ENCODE assay signal across 18 mouse cellular contexts in genomic region chr3:75912786-75913185, GRCm38 (mm10). TPM values are rescaled to one million over a fixed set of nuclear protein-coding genes. Genes with fewer than 3 reads are reported as not detected.
DNase-seq lines count a peak whose midpoint lies in the region; ATAC-seq and TF ChIP-seq lines count a peak whose summit lies in the region.
"Had no signal": no experiment of that assay in that cellular context is flagged by ENCODE, and none has a peak within 500 bp of the region (broad histone marks: within the 10 kb centered on the region; RNA-seq: fewer than 3 reads in every experiment).

No protein-coding gene starts in this region.

- H3K9me3 ChIP-seq in forebrain, embryonic 13.5 days (replicated peaks) = no peaks in the 10 kb centered on the region
- no peaks in the 10 kb centered on the region for H3K9me3 ChIP-seq in forebrain, embryonic 10.5 days
- no peaks in the 10 kb centered on the region for H3K9me3 ChIP-seq in hindbrain, postnatal 0 days (ENCODE audit: low read length)
- no peaks in the 10 kb centered on the region for H3K9me3 ChIP-seq in hindbrain, embryonic 11.5 days (ENCODE audit: control insufficient read depth, low read length)
- no peaks in the 10 kb centered on the region for H3K9me3 ChIP-seq in midbrain, embryonic 16.5 days (replicated peaks; ENCODE audit: control insufficient read depth, low read length, poor library complexity, severe bottlenecking)
- no peaks in the 10 kb centered on the region for H3K9me3 ChIP-seq in midbrain, embryonic 11.5 days (ENCODE audit: control insufficient read depth, low read length)
- H3K9me3 ChIP-seq: heart, embryonic 13.5 days; midbrain, embryonic 12.5 days; stomach, embryonic 15.5 days had no signal

- DNase-seq in forebrain, embryonic 10.5 days (ENCODE audit: extremely low spot score, low spot score) = no peak
- DNase-seq in hindbrain, postnatal 0 days (ENCODE audit: low spot score) = no peak
- no peak for DNase-seq in hindbrain, embryonic 11.5 days (ENCODE audit: low spot score)
- DNase-seq in midbrain, embryonic 11.5 days (ENCODE audit: low spot score, missing footprints) = no peak
- DNase-seq: adrenal gland, postnatal 25 days; cerebellum, adult 11-12 months; gastrocnemius, adult 2 months; kidney, adult 11 months; lung, postnatal 36 days had no signal

- WGBS in forebrain, embryonic 13.5 days = 83% methylated on average over 4 of the region's 4 CpGs
- WGBS in forebrain, embryonic 10.5 days = 89% methylated on average over 4 of the region's 4 CpGs
- WGBS in hindbrain, postnatal 0 days = 75% methylated on average over 4 of the region's 4 CpGs
- WGBS in hindbrain, embryonic 11.5 days = 81% methylated on average over 4 of the region's 4 CpGs
- WGBS in midbrain, embryonic 16.5 days = 79% methylated on average over 4 of the region's 4 CpGs
- 83% methylated on average over 4 of the region's 4 CpGs for WGBS in midbrain, embryonic 11.5 days

- ATAC-seq in forebrain, embryonic 13.5 days = no peak
- peak; percentile 68; the same call in 1 of the 2 replicates for ATAC-seq in hindbrain, postnatal 0 days
- no peak for ATAC-seq in hindbrain, embryonic 11.5 days (ENCODE audit: low FRiP score)
- peak; percentile 29; the same call in 1 of the 2 replicates for ATAC-seq in midbrain, embryonic 16.5 days
- no peak for ATAC-seq in midbrain, embryonic 11.5 days (ENCODE audit: low FRiP score)
- ATAC-seq in megakaryocyte progenitor cell, adult 5-6 weeks (replicated peaks; ENCODE audit: poor library complexity) = 0 out of 2 replicates have a peak, but pooled peaks have one; percentile 27

- no peaks in the 10 kb centered on the region for H3K36me3 ChIP-seq in forebrain, embryonic 13.5 days (ENCODE audit: poor library complexity, severe bottlenecking)
- H3K36me3 ChIP-seq in forebrain, embryonic 10.5 days (replicated peaks) = no peaks in the 10 kb centered on the region
- no peaks in the 10 kb centered on the region for H3K36me3 ChIP-seq in hindbrain, postnatal 0 days (ENCODE audit: insufficient read depth, low read length)
- no peaks in the 10 kb centered on the region for H3K36me3 ChIP-seq in hindbrain, embryonic 11.5 days (ENCODE audit: control insufficient read depth, insufficient read depth, low read length)
- H3K36me3 ChIP-seq in midbrain, embryonic 16.5 days (ENCODE audit: control insufficient read depth, insufficient read depth, low read length) = no peaks in the 10 kb centered on the region
- H3K36me3 ChIP-seq in midbrain, embryonic 11.5 days (ENCODE audit: control insufficient read depth, insufficient read depth, low read length) = no peaks in the 10 kb centered on the region
- H3K36me3 ChIP-seq: heart, embryonic 13.5 days; midbrain, embryonic 12.5 days; stomach, embryonic 15.5 days had no signal

- no peak for TF ChIP-seq CTCF in hindbrain, postnatal 0 days (IDR thresholded peaks at IDR 0.05; ENCODE audit: low read depth)

- 0 out of 2 replicates have a peak overlapping the region, but pooled peaks have one; percentile 32 for H3K27ac ChIP-seq in forebrain, embryonic 13.5 days
- no peak overlapping the region for H3K27ac ChIP-seq in forebrain, embryonic 10.5 days
- H3K27ac ChIP-seq in hindbrain, postnatal 0 days = no peak overlapping the region
- no peak overlapping the region for H3K27ac ChIP-seq in hindbrain, embryonic 11.5 days (ENCODE audit: low read depth, low read length)
- H3K27ac ChIP-seq in midbrain, embryonic 16.5 days (ENCODE audit: low read length) = 0 out of 2 replicates have a peak overlapping the region, but pooled peaks have one; percentile 5
- no peak overlapping the region for H3K27ac ChIP-seq in midbrain, embryonic 11.5 days (ENCODE audit: low read depth, low read length)
- H3K27ac ChIP-seq: gastrocnemius, adult 2 months; heart, embryonic 13.5 days; kidney, postnatal 0 days; liver, embryonic 14.5 days; midbrain, embryonic 12.5 days; stomach, embryonic 15.5 days had no signal

- peaks cover 21% of the 10 kb centered on the region for H3K4me1 ChIP-seq in forebrain, embryonic 13.5 days
- peaks cover 14% of the 10 kb centered on the region for H3K4me1 ChIP-seq in forebrain, embryonic 10.5 days
- no peaks in the 10 kb centered on the region for H3K4me1 ChIP-seq in hindbrain, postnatal 0 days (ENCODE audit: insufficient read depth, low read length)
- no peaks in the 10 kb centered on the region for H3K4me1 ChIP-seq in hindbrain, embryonic 11.5 days (replicated peaks; ENCODE audit: control insufficient read depth, insufficient read depth, low read length)
- H3K4me1 ChIP-seq in midbrain, embryonic 16.5 days (ENCODE audit: control insufficient read depth, insufficient read depth, low read length) = peaks cover 10% of the 10 kb centered on the region
- peaks cover 2% of the 10 kb centered on the region; the same call in 1 of the 2 replicates for H3K4me1 ChIP-seq in midbrain, embryonic 11.5 days (ENCODE audit: control insufficient read depth, insufficient read depth, low read length)
- H3K4me1 ChIP-seq: stomach, embryonic 15.5 days had no signal

- H3K9ac ChIP-seq in forebrain, embryonic 13.5 days = no peak overlapping the region
- H3K9ac ChIP-seq in hindbrain, postnatal 0 days (replicated peaks; ENCODE audit: low read length) = no peak overlapping the region
- H3K9ac ChIP-seq in hindbrain, embryonic 11.5 days (ENCODE audit: low read depth, low read length) = no peak overlapping the region
- H3K9ac ChIP-seq in midbrain, embryonic 16.5 days (ENCODE audit: low read depth, low read length) = no peak overlapping the region
- H3K9ac ChIP-seq in midbrain, embryonic 11.5 days (ENCODE audit: low read length) = no peak overlapping the region
- H3K9ac ChIP-seq: heart, embryonic 13.5 days; liver, embryonic 14.5 days; midbrain, embryonic 12.5 days; stomach, embryonic 15.5 days had no signal

- H3K4me2 ChIP-seq in forebrain, embryonic 13.5 days = no peak overlapping the region
- H3K4me2 ChIP-seq in hindbrain, postnatal 0 days (ENCODE audit: low read depth, low read length) = no peak overlapping the region
- no peak overlapping the region for H3K4me2 ChIP-seq in hindbrain, embryonic 11.5 days (replicated peaks; ENCODE audit: low read depth, low read length)
- H3K4me2 ChIP-seq in midbrain, embryonic 16.5 days (ENCODE audit: low read length) = no peak overlapping the region
- no peak overlapping the region for H3K4me2 ChIP-seq in midbrain, embryonic 11.5 days
- H3K4me2 ChIP-seq: heart, embryonic 13.5 days; midbrain, embryonic 12.5 days; stomach, embryonic 15.5 days had no signal

- H3K27me3 ChIP-seq in forebrain, embryonic 13.5 days = no peaks in the 10 kb centered on the region
- H3K27me3 ChIP-seq in forebrain, embryonic 10.5 days (ENCODE audit: poor library complexity, severe bottlenecking) = no peaks in the 10 kb centered on the region
- H3K27me3 ChIP-seq in hindbrain, postnatal 0 days (ENCODE audit: insufficient read depth, low read length) = no peaks in the 10 kb centered on the region
- H3K27me3 ChIP-seq in hindbrain, embryonic 11.5 days (ENCODE audit: control insufficient read depth, insufficient read depth, low read length) = no peaks in the 10 kb centered on the region
- no peaks in the 10 kb centered on the region for H3K27me3 ChIP-seq in midbrain, embryonic 16.5 days (ENCODE audit: control insufficient read depth, insufficient read depth, low read depth, low read length)
- no peaks in the 10 kb centered on the region for H3K27me3 ChIP-seq in midbrain, embryonic 11.5 days (ENCODE audit: control insufficient read depth, insufficient read depth, low read length)
- H3K27me3 ChIP-seq: heart, embryonic 13.5 days; midbrain, embryonic 12.5 days; stomach, embryonic 15.5 days had no signal

- H3K4me3 ChIP-seq in forebrain, embryonic 13.5 days = no peak overlapping the region
- no peak overlapping the region for H3K4me3 ChIP-seq in forebrain, embryonic 10.5 days
- no peak overlapping the region for H3K4me3 ChIP-seq in hindbrain, postnatal 0 days (ENCODE audit: low read length)
- H3K4me3 ChIP-seq in hindbrain, embryonic 11.5 days (ENCODE audit: low read depth, low read length) = no peak overlapping the region
- H3K4me3 ChIP-seq in midbrain, embryonic 16.5 days (ENCODE audit: low read depth, low read length) = no peak overlapping the region
- H3K4me3 ChIP-seq in midbrain, embryonic 11.5 days (ENCODE audit: low read depth, low read length) = no peak overlapping the region
- H3K4me3 ChIP-seq: erythroblast, embryonic 14.5 days; gastrocnemius, adult 2 months; heart, embryonic 13.5 days; midbrain, embryonic 12.5 days; stomach, embryonic 15.5 days had no signal

RNA-seq across cellular contexts. Expression of gene Golim4, which starts 44.0 kb away (rescaled TPM):
- polyA plus RNA-seq in forebrain, embryonic 13.5 days (2015; fragmentation: Nextera tagmentation; extraction: Ambion mirVana) = 38.5 and 39.6 TPM in 2 replicates
- polyA plus RNA-seq in forebrain, embryonic 10.5 days (2016; fragmentation: Nextera tagmentation; extraction: Ambion mirVana) = 50.1 and 57.1 TPM in 2 replicates
- 15.1 and 22.5 TPM in 2 replicates for total RNA-seq in hindbrain, postnatal 0 days (2014; rRNA removed)
- polyA plus RNA-seq in hindbrain, postnatal 0 days (2015; fragmentation: Nextera tagmentation; extraction: Ambion mirVana) = 21.6 and 23.3 TPM in 2 replicates
- 42.5 and 54.9 TPM in 2 replicates for polyA plus RNA-seq in hindbrain, embryonic 11.5 days (2014; fragmentation: Nextera tagmentation; extraction: Ambion mirVana)
- 16.4 and 16.7 TPM in 2 replicates for polyA plus RNA-seq in midbrain, embryonic 16.5 days (2015; fragmentation: Nextera tagmentation; extraction: Ambion mirVana)
- polyA plus RNA-seq in midbrain, embryonic 11.5 days (2014; fragmentation: Nextera tagmentation; extraction: Ambion mirVana) = 43.5 and 46.7 TPM in 2 replicates
- total RNA-seq in megakaryocyte progenitor cell, adult 5-6 weeks (2015) = 38.8 and 44.3 TPM in 2 replicates
- total RNA-seq in megakaryocyte progenitor cell, adult 5-6 weeks (2017) = 38.9 and 49.8 TPM in 2 replicates

Comparison
In these comparisons a context has a peak if more than half of its experiments do, and no peak if none do; other contexts are left out.
1. ATAC-seq: peak in hindbrain, postnatal 0 days (single experiment), midbrain, embryonic 16.5 days (single experiment) and megakaryocyte progenitor cell, adult 5-6 weeks (single experiment); none in forebrain, embryonic 13.5 days (single experiment), hindbrain, embryonic 11.5 days (single experiment) and midbrain, embryonic 11.5 days (single experiment).
2. H3K27ac ChIP-seq: peak in forebrain, embryonic 13.5 days (single experiment) and midbrain, embryonic 16.5 days (single experiment); none in forebrain, embryonic 10.5 days (single experiment), hindbrain, postnatal 0 days (single experiment), hindbrain, embryonic 11.5 days (single experiment) and midbrain, embryonic 11.5 days (single experiment).